Mouse (Mus musculus): Measurements from ENCODE around the gene Slc22a6.

GRCm38 (mm10) chr19:8592155-8592554, 25.7 kb upstream of the Slc22a6 start:
- no peak for TF ChIP-seq CTCF (IDR thresholded peaks at IDR 0.05; ENCODE audit: low read depth)
- TF ChIP-seq EP300 (IDR thresholded peaks at IDR 0.05; ENCODE audit: low read depth), result peak; percentile 19; the same call in 1 of the 2 replicates
